Mouse (Mus musculus): ENCODE results near the gene Atg10.

Gene Atg10

GRCm38 (mm10) chr13:91023447-91023846, 200.3 kb downstream of the Atg10 start:
- DNase-seq (ENCODE audit: low spot score): no peak

GRCm38 (mm10) chr13:91011851-91012250, 211.9 kb downstream of the Atg10 start:
- DNase-seq (ENCODE audit: low spot score): no peak

- no peak for DNase-seq (ENCODE audit: low spot score)
Observed at GRCm38 (mm10) chr13:90995034-90995629, 228.6 kb downstream of the Atg10 start.

DNA sequence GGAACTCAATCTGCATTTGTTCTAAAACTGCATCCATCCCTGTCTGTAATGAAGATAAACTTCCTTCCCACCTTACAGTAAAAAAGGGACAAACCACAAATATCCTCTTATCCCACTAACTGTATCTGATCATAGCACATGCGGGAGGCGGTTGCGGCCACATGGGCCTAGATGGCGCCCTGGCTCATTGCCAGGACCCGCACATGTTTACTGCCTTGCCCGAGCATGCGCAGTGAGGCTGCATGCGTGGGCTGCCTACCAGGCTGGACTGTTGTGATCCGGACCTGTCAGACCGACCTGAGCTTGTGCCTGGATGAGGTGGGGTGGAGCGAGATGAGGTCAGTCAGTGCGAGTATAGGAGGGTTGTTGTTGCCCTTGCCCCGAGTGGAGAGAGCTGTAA, 230.2 kb downstream of the Atg10 start:
- peak; percentile 3 for DNase-seq (ENCODE audit: low spot score)

GRCm38 (mm10) chr13:90992948-90993347, 230.8 kb downstream of the Atg10 start:
- no peak for DNase-seq (ENCODE audit: low spot score)

DNA sequence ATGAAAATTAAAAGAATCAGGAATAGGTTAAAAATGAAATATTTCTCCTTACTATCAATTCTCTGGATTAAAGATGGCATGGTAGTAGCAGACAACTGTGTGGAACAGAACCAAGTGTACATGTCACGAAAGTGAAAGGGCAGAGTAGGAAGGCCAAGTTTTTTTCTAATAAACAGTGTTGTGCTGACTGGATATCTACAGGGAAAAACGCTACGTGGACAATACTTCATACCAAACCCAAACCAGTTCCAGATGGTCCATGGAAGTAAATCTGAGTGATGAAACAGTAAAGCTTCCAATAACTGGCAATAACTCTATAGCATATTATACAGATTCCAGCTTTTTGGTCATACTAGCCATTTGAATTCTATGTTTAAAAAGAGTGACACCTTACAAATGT, 235.5 kb downstream of the Atg10 start:
- DNase-seq (ENCODE audit: low spot score): no peak

DNA sequence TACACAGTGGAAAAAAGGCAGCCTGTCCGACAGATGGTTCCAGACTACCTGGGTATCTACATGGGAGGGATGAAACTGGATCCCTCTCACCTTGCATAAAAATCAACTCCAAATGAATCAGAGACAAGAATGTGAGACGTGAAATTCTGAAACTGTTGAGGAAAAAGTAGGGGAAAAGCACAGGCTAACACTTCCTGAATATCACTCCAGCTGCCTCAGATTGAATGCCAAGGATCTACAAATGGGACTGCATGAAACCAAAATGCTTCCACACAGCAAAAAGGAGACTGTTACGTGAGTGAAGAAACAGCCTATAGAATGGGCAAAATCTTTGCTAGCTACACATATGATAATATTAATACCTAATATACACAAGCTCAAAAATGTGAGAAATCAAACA, 238.4 kb downstream of the Atg10 start:
- no peak for DNase-seq (ENCODE audit: low spot score)

DNA sequence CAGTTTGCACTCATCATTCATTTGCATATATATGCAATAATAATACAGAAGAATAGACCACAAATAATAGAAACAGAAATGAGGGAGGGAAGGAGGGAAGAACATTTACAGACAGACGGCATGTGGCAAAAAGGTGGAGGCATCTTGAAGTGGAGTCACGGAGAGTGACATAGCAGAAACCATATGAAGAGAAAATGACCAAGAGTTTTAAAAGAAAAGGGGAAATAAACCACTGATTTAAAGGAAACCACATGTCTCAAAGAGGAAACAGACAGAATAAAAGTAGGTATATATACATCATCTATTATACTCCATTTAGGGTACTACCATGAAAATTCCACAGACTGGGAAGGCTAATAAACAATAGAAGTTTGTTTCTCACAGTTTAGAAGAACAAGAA, 239.7 kb downstream of the Atg10 start:
- DNase-seq (ENCODE audit: low spot score): no peak

GRCm38 (mm10) chr13:90981798-90982197, 242.0 kb downstream of the Atg10 start:
- no peak for DNase-seq (ENCODE audit: low spot score)

- no peak for DNase-seq (ENCODE audit: low spot score)
Observed at GRCm38 (mm10) chr13:90980878-90981674, 242.7 kb downstream of the Atg10 start.

DNA sequence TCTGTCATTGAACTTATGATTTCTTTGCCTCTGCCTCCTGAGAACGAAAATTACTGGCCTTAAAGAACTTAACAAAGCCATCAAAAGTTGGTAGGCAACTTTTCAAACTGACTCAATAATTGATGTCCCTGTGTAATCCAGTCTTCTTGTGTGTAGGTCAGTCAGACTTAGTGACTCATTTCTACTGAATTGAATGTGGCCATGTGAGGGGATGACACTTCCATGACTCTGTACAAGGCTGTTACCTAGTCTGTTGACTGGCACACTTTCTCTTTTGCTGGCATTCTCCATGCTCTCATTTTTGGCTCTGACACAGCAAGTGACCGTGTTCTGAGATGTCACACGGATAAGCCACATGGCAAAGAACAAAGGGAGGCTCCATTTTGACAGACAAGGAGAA, 246.7 kb downstream of the Atg10 start:
- DNase-seq (ENCODE audit: low spot score): no peak

- DNase-seq (ENCODE audit: low spot score): no peak
Observed at GRCm38 (mm10) chr13:90973409-90973808, 250.4 kb downstream of the Atg10 start.

DNA sequence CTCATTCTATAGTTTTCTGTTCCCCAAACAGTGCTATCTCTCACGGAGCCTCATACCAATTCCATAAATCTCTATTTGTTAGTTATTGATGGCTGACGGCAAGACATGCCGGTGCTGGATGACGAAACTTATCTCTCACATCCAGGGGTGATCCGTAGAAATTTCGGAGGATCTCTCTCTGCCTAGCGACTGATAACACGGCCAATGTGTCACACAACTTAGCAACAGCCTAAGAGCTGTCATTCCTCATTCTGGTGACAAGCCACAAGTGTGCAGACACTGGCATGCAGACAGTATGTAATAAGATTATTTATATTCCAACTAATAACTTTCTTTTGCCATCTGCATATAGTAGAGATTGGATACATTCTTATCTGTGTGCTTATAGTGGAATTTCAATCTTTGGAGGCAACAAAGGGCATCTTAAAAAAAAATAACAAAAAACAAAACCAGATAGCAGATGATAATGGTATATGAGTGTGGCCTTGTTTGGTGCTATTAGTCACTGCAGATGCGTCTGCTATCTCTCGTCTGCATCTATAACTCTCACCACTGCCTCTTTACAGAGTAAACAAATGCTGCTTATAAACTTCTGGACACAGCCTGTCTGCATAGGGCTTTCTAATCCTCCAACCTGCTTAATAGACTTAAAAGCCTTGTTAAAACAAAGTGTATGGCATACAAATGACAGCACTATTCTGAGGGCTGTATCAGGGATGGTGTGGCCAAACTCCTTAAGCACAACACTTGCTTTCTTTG, 253.3 kb downstream of the Atg10 start:
- no peak for DNase-seq (ENCODE audit: low spot score)

- DNase-seq (ENCODE audit: low spot score): no peak
Observed at GRCm38 (mm10) chr13:90968940-90969339, 254.8 kb downstream of the Atg10 start.

GRCm38 (mm10) chr13:90967422-90967821, 256.3 kb downstream of the Atg10 start:
- peak; percentile 75 for DNase-seq (ENCODE audit: low spot score)

DNA sequence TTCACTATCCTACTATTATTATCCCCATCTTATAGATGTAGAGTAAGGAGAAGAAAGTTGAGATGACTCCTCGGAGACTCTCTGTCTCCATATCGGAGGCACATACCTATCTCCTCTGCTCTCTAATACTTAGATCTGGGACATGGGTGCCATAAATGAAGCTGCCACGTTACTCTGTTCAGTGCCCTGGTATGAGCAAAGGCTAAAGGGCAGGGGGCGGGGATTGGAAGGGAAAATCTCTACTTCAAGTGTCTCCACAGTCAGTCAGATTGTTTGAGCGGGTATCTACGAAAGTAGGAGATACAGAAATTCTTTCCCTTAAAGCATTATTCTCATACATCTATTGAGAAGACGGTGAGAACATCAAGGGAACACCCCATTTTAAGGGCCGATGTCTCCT, 257.8 kb downstream of the Atg10 start:
- DNase-seq (ENCODE audit: low spot score): no peak

- no peak for DNase-seq (ENCODE audit: low spot score)
Observed at GRCm38 (mm10) chr13:90964511-90964910, 259.3 kb downstream of the Atg10 start.

DNA sequence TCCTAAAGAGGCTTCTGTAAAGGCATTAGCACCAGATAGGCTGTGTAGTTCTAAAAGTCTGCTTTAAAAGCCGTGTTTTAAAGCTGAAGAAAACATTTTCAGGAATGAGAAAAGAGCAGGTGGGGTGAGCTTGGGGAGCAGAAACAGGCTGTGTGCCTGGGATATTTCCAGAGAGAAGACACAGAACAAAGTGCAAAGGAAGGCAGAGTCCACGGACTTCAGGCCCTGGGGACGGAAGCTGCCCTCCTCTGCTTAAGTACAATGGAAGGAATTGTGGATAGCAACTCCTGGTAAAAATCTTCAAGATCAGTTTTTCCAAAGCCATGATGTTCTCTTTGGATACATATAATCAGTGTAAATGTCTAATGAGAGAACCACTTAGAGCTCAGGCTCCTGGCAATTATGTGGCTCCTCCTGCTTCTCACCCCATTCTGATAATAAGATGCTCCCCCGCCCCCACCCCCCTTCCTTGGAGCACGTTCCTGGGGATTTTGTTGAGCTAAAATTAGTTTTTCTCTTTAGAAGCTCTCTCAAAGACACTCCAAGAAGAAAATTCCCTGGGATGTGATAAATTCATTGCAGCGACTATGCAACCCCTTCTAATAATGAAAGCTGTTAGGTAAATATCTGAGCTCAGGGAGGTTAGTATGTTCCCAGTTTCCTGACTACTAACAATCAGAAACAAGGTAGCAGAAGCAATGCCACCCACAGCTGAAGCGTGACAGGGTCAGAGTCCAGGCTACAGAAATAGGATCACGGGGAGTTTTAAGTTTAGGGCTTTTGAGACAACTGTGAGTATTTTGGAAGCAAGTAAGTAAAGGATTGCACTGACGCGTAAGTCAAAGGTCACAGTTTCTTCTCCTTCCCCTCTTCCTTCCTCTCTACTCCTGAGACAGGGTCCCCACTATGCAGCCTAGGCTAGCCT, 260.7 kb downstream of the Atg10 start:
- DNase-seq (ENCODE audit: low spot score): no peak

DNA sequence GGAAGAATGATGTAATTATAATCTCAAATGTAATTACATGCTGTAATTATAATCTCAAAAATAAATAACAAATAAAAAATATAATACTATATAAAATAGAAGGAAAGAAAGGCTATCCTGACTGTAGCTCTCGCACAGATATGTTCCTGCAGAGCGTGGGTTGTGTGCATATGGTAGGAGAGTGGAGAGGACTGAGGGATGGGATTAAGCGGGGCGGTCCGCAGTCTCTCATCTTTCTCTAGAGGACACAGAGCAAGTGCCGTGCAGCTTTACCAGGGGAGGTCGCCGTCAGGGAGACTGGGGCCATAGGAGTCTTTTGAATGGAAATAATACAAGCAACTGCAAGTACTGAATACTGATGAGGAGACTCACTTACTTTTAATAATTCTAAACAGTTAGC, 263.2 kb downstream of the Atg10 start:
- DNase-seq (ENCODE audit: low spot score): no peak

DNA sequence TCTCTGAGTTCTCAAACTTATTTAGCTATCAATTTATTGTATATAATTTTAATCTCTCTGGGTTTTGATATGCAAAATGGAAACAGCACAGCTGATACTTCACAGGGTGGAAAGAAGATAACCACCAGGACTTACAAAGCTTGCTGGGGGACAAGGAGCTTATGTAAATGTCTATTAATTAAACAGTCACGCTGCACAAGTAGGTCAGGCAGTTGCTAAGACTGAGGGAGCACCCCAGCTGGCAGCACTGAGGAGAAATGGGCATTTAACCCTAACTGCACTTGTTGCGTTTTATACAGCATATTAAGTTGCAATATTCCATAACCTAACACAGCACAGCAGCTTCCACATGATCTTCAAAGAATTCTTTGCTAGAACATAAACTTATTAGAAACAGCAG, 264.9 kb downstream of the Atg10 start:
- DNase-seq (ENCODE audit: low spot score): no peak

DNA sequence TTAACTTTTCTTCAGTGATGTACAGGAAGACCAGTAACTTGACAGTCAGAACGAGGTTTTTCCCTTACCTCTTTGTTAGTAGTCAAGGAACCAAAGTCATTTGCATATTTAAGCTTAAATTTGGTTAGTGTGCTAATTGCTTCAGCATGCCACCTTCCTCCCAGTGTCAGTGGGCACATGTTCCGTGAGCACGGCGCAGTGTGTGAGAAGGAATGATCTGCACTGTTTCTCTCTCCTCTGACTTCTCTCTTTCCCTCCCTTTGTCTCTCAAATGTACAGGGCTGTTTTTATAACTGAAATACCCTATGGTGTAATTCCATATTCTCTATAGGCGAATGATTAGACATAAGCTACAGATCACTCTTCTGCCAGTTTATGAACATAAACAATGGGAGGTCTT, 284.2 kb downstream of the Atg10 start:
- DNase-seq (ENCODE audit: low spot score): no peak

DNA sequence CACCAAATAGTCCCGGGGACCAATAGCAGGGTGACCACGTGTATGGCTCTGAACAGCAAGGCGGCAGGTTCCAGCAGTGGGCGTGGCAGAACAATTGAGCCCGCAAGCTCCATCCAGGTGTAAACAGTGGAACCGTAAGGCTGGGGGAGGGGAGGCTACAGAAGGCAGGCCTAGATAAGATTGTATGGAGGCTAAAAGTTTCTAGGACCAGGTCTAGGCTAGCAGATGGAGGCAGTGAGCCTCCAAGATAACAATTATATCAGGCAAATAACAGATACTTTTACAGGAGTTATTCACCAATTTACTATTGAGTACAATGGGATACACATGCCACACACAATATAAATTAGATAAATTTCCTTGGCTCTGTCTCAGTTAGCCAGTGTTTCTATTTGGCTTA, 284.6 kb downstream of the Atg10 start:
- no peak for DNase-seq (ENCODE audit: low spot score)
